Mouse (Mus musculus) liver, embryonic 14.5 days (tissue): ENCODE measurements at regions not wholly inside any gene's neighbourhood (a gene's known extent, or its start where the extent isn't known, plus 50 kb on each side); places are given as distances from the start of the nearest gene placed in this dataset.

ENCODE experiments used
- ATAC-seq: fragments of 200-750 bp; cut with Nextera tagmentation; 2 replicates; pipeline ENCODE4 v1.8.0; 2017; ENCODE audit warnings: moderate number of reproducible peaks, mild to moderate bottlenecking, moderate library complexity; ENCODE audit not compliant: insufficient read depth
- DNase-seq, 3 experiments: peaks; one replicate each; pipeline ENCODE4 v3.0.0-alpha.2; 2012 to 2013; ENCODE audit warnings: low read depth in 3 of 3, low spot score in 3 of 3
- H3K27ac ChIP-seq: fragments of 300-500 bp; sonication (generic); 2 replicates; pipeline ENCODE4 v1.5.1; 2014; ENCODE audit warnings: moderate library complexity, mild to moderate bottlenecking, control low read depth, inconsistent platforms
- H3K27me3 ChIP-seq: fragments of 300-500 bp; sonication (generic); 2 replicates; pipeline ENCODE4 v1.6.1; 2014; ENCODE audit warnings: mild to moderate bottlenecking, low read length, moderate library complexity; ENCODE audit not compliant: control insufficient read depth, insufficient read depth
- H3K36me3 ChIP-seq: fragments of 300-500 bp; sonication (generic); replicated peaks from 2 replicates; pipeline ENCODE4 v1.6.1; 2014; ENCODE audit warnings: low read depth; ENCODE audit not compliant: control insufficient read depth, insufficient read depth
- H3K4me1 ChIP-seq, 2 experiments: fragments of 200-500 bp in 1 of 2; fragments of 300-500 bp in 1 of 2; sonication (generic) in 1 of 2; replicated peaks; 2 replicates each; pipeline ENCODE4 v1.6.1; 2012 to 2014; ENCODE audit warnings: antibody characterized with exemption in 1 of 2, inconsistent platforms in 1 of 2, low read length in 1 of 2; ENCODE audit not compliant: control insufficient read depth in 2 of 2, insufficient read depth in 2 of 2
- H3K4me2 ChIP-seq: fragments of 300-500 bp; sonication (generic); 2 replicates; pipeline ENCODE4 v1.6.1; 2014; ENCODE audit warnings: low read depth, mild to moderate bottlenecking, control low read depth, moderate library complexity
- H3K4me3 ChIP-seq, 2 experiments: fragments of 200-500 bp in 1 of 2; fragments of 300-500 bp in 1 of 2; sonication (generic) in 1 of 2; 2 replicates each; pipeline ENCODE4 v1.5.1; 2012 to 2014; ENCODE audit warnings: low read depth in 2 of 2, low read length in 2 of 2, mild to moderate bottlenecking in 2 of 2, control low read depth in 1 of 2, inconsistent platforms in 1 of 2, moderate library complexity in 1 of 2; ENCODE audit not compliant: insufficient read depth in 1 of 2
- H3K9ac ChIP-seq: fragments of 300-500 bp; sonication (generic); replicated peaks from 2 replicates; pipeline ENCODE4 v1.6.1; 2014; ENCODE audit warnings: mild to moderate bottlenecking, control low read depth, moderate library complexity
- H3K9me3 ChIP-seq: fragments of 300-500 bp; sonication (generic); 2 replicates; pipeline ENCODE4 v1.6.1; 2016; ENCODE audit warnings: low read length, mixed read lengths; ENCODE audit not compliant: control insufficient read depth
- CTCF ChIP-seq: IDR thresholded peaks from 2 replicates; pipeline ENCODE4 v1.5.1; 2016; ENCODE audit warnings: antibody characterized with exemption, low read depth, control low read depth
- EP300 ChIP-seq: IDR thresholded peaks from 2 replicates; pipeline ENCODE4 v1.6.1; 2016; ENCODE audit warnings: antibody characterized with exemption, low read depth
- WGBS: fragments of 180-500 bp; shearing (Covaris S2); extraction: QIAGEN DNeasy Blood & Tissue Kit; methylation state at CpG from one replicate; pipeline ENCODE4 v1.1.7; 2014; ENCODE audit not compliant: insufficient replicate concordance; 5-methylcytosine and 5-hydroxymethylcytosine counted together

GRCm38 (mm10) chr1:83748974-83749373, 341.0 kb upstream of the Sphkap start:
- Histone ChIP-seq H3K27ac (no peak overlapping the region), H3K9me3 (no peaks in the 10 kb centered on the region), H3K4me3 (no peak overlapping the region), H3K9ac (no peak overlapping the region), H3K36me3 (no peaks in the 10 kb centered on the region), H3K4me2 (no peak overlapping the region), H3K4me1 (no peaks in the 10 kb centered on the region), H3K27me3 (no peaks in the 10 kb centered on the region)
- DNase-seq (no peak), ATAC-seq (no peak)
- TF ChIP-seq CTCF: no peak
- TF ChIP-seq EP300: no peak
- 52% methylated on average over 4 of the region's 4 CpGs for WGBS

DNA sequence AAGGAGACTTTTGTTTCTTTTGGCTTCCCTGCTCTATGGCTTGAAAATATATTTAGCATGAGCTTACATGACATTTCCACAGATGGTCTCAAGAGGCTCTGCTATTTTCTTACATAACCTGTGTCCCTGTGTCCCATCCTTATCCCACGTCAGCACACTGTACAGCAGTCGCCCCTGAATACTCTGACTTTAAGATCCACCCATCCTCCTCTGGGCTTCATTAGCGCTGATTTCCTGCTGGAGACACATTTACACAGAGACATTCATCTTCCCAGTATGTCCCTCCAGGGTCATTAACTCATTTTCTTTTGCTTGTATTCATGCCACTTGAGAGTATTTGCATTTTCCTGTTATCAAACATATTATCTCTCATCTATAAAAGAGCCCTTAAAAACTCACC, 340.1 kb upstream of the Sphkap start:
- ATAC-seq (no peak), DNase-seq (no peak)
- no peaks in the 10 kb centered on the region for H3K27me3 ChIP-seq
- H3K4me2 ChIP-seq: no peak overlapping the region
- no peaks in the 10 kb centered on the region for H3K36me3 ChIP-seq
- no peaks in the 10 kb centered on the region for H3K4me1 ChIP-seq
- no peak overlapping the region for H3K9ac ChIP-seq
- H3K27ac ChIP-seq: no peak overlapping the region
- 56% methylated on average over 3 of the region's 3 CpGs for WGBS
- TF ChIP-seq EP300 (no peak), CTCF (no peak)
- no peaks in the 10 kb centered on the region for H3K9me3 ChIP-seq
- no peak overlapping the region for H3K4me3 ChIP-seq

- ATAC-seq (no peak), DNase-seq (no peak)
- 62% methylated on average over 3 of the region's 3 CpGs for WGBS
Measured at GRCm38 (mm10) chr1:83747412-83747811, 339.4 kb upstream of the Sphkap start.

DNA sequence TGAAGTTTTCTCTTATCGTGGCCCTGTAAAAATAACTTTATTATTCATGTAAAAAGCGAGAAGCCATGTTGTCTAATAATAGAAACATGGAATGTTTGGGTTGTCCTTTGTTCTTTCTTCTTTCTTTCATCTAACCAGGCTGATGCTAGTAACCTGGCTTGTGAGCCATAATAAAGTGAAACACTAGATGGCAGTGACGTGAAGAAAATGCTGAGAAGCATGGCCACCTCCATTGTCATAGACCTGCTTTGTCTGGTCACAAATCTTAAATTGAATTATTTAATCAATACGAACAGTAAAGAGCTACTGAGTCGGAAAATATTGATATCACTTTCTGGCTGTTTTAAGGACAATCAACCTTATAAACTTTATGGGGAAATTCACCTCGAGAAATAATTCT, 338.0 kb upstream of the Sphkap start:
- TF ChIP-seq EP300 (no peak), CTCF (peak; percentile 17; the same call in 1 of the 2 replicates)
- H3K4me1 ChIP-seq: no peaks in the 10 kb centered on the region
- no peaks in the 10 kb centered on the region for H3K27me3 ChIP-seq
- no peaks in the 10 kb centered on the region for H3K36me3 ChIP-seq
- H3K4me3 ChIP-seq: no peak overlapping the region
- H3K27ac ChIP-seq: no peak overlapping the region
- 22% methylated on average over 6 of the region's 6 CpGs for WGBS
- H3K9ac ChIP-seq: no peak overlapping the region
- DNase-seq (no peak), ATAC-seq (no peak)
- no peaks in the 10 kb centered on the region for H3K9me3 ChIP-seq
- H3K4me2 ChIP-seq: no peak overlapping the region

More at GRCm38 (mm10) chr1:83747412-83747811, 339.4 kb upstream of the Sphkap start:
- H3K4me2 ChIP-seq: no peak overlapping the region
- no peaks in the 10 kb centered on the region for H3K36me3 ChIP-seq
- no peak overlapping the region for H3K27ac ChIP-seq
- TF ChIP-seq CTCF (no peak), EP300 (no peak)
- no peaks in the 10 kb centered on the region for H3K9me3 ChIP-seq
- H3K4me1 ChIP-seq: no peaks in the 10 kb centered on the region
- H3K4me3 ChIP-seq: no peak overlapping the region
- no peaks in the 10 kb centered on the region for H3K27me3 ChIP-seq
- H3K9ac ChIP-seq: no peak overlapping the region

- H3K9me3 ChIP-seq: no peaks in the 10 kb centered on the region
- H3K4me2 ChIP-seq: no peak overlapping the region
- ATAC-seq (no peak), DNase-seq (no peak)
- no peaks in the 10 kb centered on the region for H3K27me3 ChIP-seq
- H3K9ac ChIP-seq: no peak overlapping the region
- H3K4me1 ChIP-seq: no peaks in the 10 kb centered on the region
- TF ChIP-seq EP300: no peak
- no peak for TF ChIP-seq CTCF
- H3K4me3 ChIP-seq: no peak overlapping the region
- H3K36me3 ChIP-seq: no peaks in the 10 kb centered on the region
- WGBS: 26% methylated on average over 2 of the region's 2 CpGs
- H3K27ac ChIP-seq: no peak overlapping the region
Measured at GRCm38 (mm10) chr1:83736428-83737117, 328.6 kb upstream of the Sphkap start.
